ENCODE assay signal across 25 mouse cellular contexts in genomic region chr1:92950607-92951006, GRCm38 (mm10). TPM values are rescaled to one million over a fixed set of nuclear protein-coding genes. Genes with fewer than 3 reads are reported as not detected.
DNase-seq lines count a peak whose midpoint lies in the region; ATAC-seq and TF ChIP-seq lines count a peak whose summit lies in the region.
"Had no signal": no experiment of that assay in that cellular context is flagged by ENCODE, and none has a peak within 500 bp of the region (broad histone marks: within the 10 kb centered on the region; RNA-seq: fewer than 3 reads in every experiment).

Gene Gpr35 (plus strand): TSS chr1:92950865.

- no peak for TF ChIP-seq POLR2A in kidney, adult 2 months (IDR thresholded peaks at IDR 0.05; ENCODE audit: low read depth, low read length)

- ATAC-seq in monocyte, adult 5-6 weeks (replicated peaks; ENCODE audit: insufficient number of reproducible peaks, low FRiP score, low TSS enrichment, poor library complexity, severe bottlenecking): no peak
- no peak for ATAC-seq in midbrain, embryonic 14.5 days (ENCODE audit: low FRiP score, low TSS enrichment)
- ATAC-seq in granulocyte monocyte progenitor cell, adult 5-6 weeks (replicated peaks; ENCODE audit: poor library complexity, severe bottlenecking): no peak
- ATAC-seq: forebrain, embryonic 13.5 days; lung, postnatal 0 days; midbrain, embryonic 16.5 days had no signal

- no peaks in the 10 kb centered on the region for H3K27me3 ChIP-seq in kidney, adult 2 months (replicated peaks; ENCODE audit: control insufficient read depth, insufficient read depth, low read length)
- no peaks in the 10 kb centered on the region for H3K27me3 ChIP-seq in midbrain, embryonic 14.5 days (ENCODE audit: control insufficient read depth, insufficient read depth, low read length)
- H3K27me3 ChIP-seq: CH12.LX; forebrain, embryonic 13.5 days; hindbrain, embryonic 15.5 days had no signal

- H3K9ac ChIP-seq in midbrain, embryonic 14.5 days (replicated peaks; ENCODE audit: low read length): no peak within 1 kb of the TSS
- H3K9ac ChIP-seq: forebrain, embryonic 13.5 days; hindbrain, embryonic 15.5 days had no signal

- WGBS in kidney, adult 2 months: 39% methylated on average over 5 of the region's 5 CpGs
- WGBS in midbrain, embryonic 14.5 days: 84% methylated on average over 5 of the region's 5 CpGs

- peak; percentile 16 for DNase-seq in kidney, postnatal 10 days
- no peak for DNase-seq in kidney, adult 2 months
- peak; percentile 3 for DNase-seq in thymus, postnatal 4 days
- no peak for DNase-seq in thymus, postnatal 10 days (ENCODE audit: low spot score in 2 of 2)
- peak; percentile 54 for DNase-seq in yolk sac, embryonic 10.5 days (ENCODE audit: low spot score)
- DNase-seq in midbrain, embryonic 14.5 days: no peak
- DNase-seq: adrenal gland, postnatal 36 days; cerebellum, adult 18-20 months; gastrocnemius, postnatal 10 days; heart, adult 2 months; heart, postnatal 4 days; kidney, adult 9 months; layer of hippocampus, postnatal 36 days; liver; retina, postnatal 1 day had no signal

- H3K36me3 ChIP-seq in kidney, adult 2 months (ENCODE audit: control insufficient read depth, insufficient read depth, low read length): no peaks in the 10 kb centered on the region
- H3K36me3 ChIP-seq in midbrain, embryonic 14.5 days (ENCODE audit: control insufficient read depth, insufficient read depth, low read length): peaks cover 43% of the 10 kb centered on the region

- peaks cover 5% of the 10 kb centered on the region; the same call in 1 of the 2 replicates for H3K4me1 ChIP-seq in kidney, adult 2 months (ENCODE audit: control insufficient read depth, insufficient read depth, low read length)
- no peaks in the 10 kb centered on the region for H3K4me1 ChIP-seq in midbrain, embryonic 14.5 days (ENCODE audit: control insufficient read depth, insufficient read depth, low read length)
- H3K4me1 ChIP-seq: forebrain, embryonic 13.5 days; hindbrain, embryonic 15.5 days had no signal

- H3K9me3 ChIP-seq in midbrain, embryonic 14.5 days (ENCODE audit: control insufficient read depth, low read length): no peaks in the 10 kb centered on the region
- H3K9me3 ChIP-seq: forebrain, embryonic 13.5 days; hindbrain, embryonic 15.5 days; megakaryocyte, embryonic 14.5 days had no signal

- no peak within 1 kb of the TSS for H3K27ac ChIP-seq in kidney, adult 2 months (ENCODE audit: insufficient read depth, low read depth, low read length)
- H3K27ac ChIP-seq in midbrain, embryonic 14.5 days (replicated peaks; ENCODE audit: low read depth, low read length): no peak within 1 kb of the TSS
- H3K27ac ChIP-seq: forebrain, embryonic 13.5 days; heart, adult 2 months; hindbrain, embryonic 15.5 days had no signal

- no peak for TF ChIP-seq CTCF in kidney, adult 2 months (conservative IDR thresholded peaks at IDR 0.05; ENCODE audit: insufficient read depth, insufficient read length, low read depth, low read length)

- H3K4me3 ChIP-seq in kidney, adult 2 months (ENCODE audit: insufficient read depth, low read depth, low read length): no peak within 1 kb of the TSS
- H3K4me3 ChIP-seq in midbrain, embryonic 14.5 days (replicated peaks; ENCODE audit: low read depth, low read length): no peak within 1 kb of the TSS
- H3K4me3 ChIP-seq: erythroblast, embryonic 14.5 days; forebrain, embryonic 13.5 days; heart, adult 2 months; hindbrain, embryonic 15.5 days; megakaryocyte, embryonic 14.5 days had no signal

- H3K4me2 ChIP-seq in midbrain, embryonic 14.5 days (ENCODE audit: low read length): no peak within 1 kb of the TSS
- H3K4me2 ChIP-seq: forebrain, embryonic 13.5 days; hindbrain, embryonic 15.5 days had no signal

RNA-seq across cellular contexts. Expression of gene Gpr35, which starts in this region (rescaled TPM):
- 1.3 and 1.9 TPM in 2 replicates for polyA plus RNA-seq in kidney, adult 2 months (2012; rRNA removed)
- 56.2 to 58.9 TPM (median 58.5 TPM) in 3 replicates for total RNA-seq in monocyte, adult 5-6 weeks (2017)
- 0.16 and 1.3 TPM in 2 replicates for polyA plus RNA-seq in midbrain, embryonic 14.5 days (2014; fragmentation: Nextera tagmentation; extraction: Ambion mirVana)
- 0.58 TPM in 1 of 2 replicates, not detected in the other for total RNA-seq in granulocyte monocyte progenitor cell, adult 5-6 weeks (2014; fragmentation: Nextera tagmentation)
- 0.04 and 0.26 TPM in 2 replicates for total RNA-seq in granulocyte monocyte progenitor cell, adult 5-6 weeks (2017)
- total RNA-seq: MEL had no signal

Comparison
In these comparisons a context has a peak if more than half of its experiments do, and no peak if none do; other contexts are left out.
1. RNA of gene Gpr35 (total RNA-seq): 56.2 to 58.9 TPM in monocyte, adult 5-6 weeks; 0.04 to 0.58 TPM in granulocyte monocyte progenitor cell, adult 5-6 weeks; every median in the first group is over 10 times any median in the second.
2. DNase-seq: peak in kidney, postnatal 10 days (single experiment), thymus, postnatal 4 days (single experiment) and yolk sac, embryonic 10.5 days (single experiment); none in kidney, adult 2 months (single experiment), thymus, postnatal 10 days (0 of 2) and midbrain, embryonic 14.5 days (single experiment).